Mouse (Mus musculus) cerebral cortex, adult 2 months (tissue): ENCODE data around the gene Zfp965.

ENCODE experiments used
- WGBS: fragments of 180-500 bp; shearing (Covaris S2); methylation state at CpG from one replicate; pipeline ENCODE4 v1.1.7; 2018; 5-methylcytosine and 5-hydroxymethylcytosine counted together

The Zfp965 gene

GRCm38 (mm10) chr2:175469685-175470084, at the start of gene Zfp965:
Gene Zfp965 (plus strand): TSS chr2:175469985.
- WGBS = no CpG with 5 or more reads among the region's 6 CpGs

GRCm38 (mm10) chr2:175435707-175436106, 34.1 kb upstream of the Zfp965 start, which contains the start of gene Gm4724:
Gene Gm4724 (minus strand): TSS chr2:175435807.
- no CpG with 5 or more reads among the region's 4 CpGs for WGBS
